Mouse (Mus musculus) stomach, embryonic 15.5 days (tissue): Measurements from ENCODE around the gene Cry1. TPM values are rescaled to one million over a fixed set of nuclear protein-coding genes. Genes with fewer than 3 reads are reported as not detected.
A peak's percentile ranks its signal among the peaks of the same experiment; 100 is the strongest.

Experiments used
- ATAC-seq: fragments of 200-750 bp; cut with Nextera tagmentation; 2 replicates; pipeline ENCODE4 v1.8.0; 2017; ENCODE audit warnings: low read depth, moderate number of reproducible peaks, moderate TSS enrichment; ENCODE audit not compliant: insufficient read depth, low FRiP score
- H3K27ac ChIP-seq: fragments of 300-500 bp; sonication (generic); 2 replicates; pipeline ENCODE4 v1.5.1; 2015; ENCODE audit warnings: mild to moderate bottlenecking, inconsistent platforms
- H3K27me3 ChIP-seq: fragments of 300-500 bp; sonication (generic); replicated peaks from 2 replicates; pipeline ENCODE4 v1.6.1; 2015; ENCODE audit warnings: inconsistent platforms
- H3K36me3 ChIP-seq: fragments of 300-500 bp; sonication (generic); 2 replicates; pipeline ENCODE4 v1.6.1; 2015; ENCODE audit warnings: inconsistent platforms
- H3K4me1 ChIP-seq: fragments of 300-500 bp; sonication (generic); 2 replicates; pipeline ENCODE4 v1.6.1; 2015; ENCODE audit warnings: inconsistent platforms
- H3K4me2 ChIP-seq: fragments of 300-500 bp; sonication (generic); 2 replicates; pipeline ENCODE4 v1.6.1; 2015; ENCODE audit warnings: mild to moderate bottlenecking, inconsistent platforms
- H3K4me3 ChIP-seq: fragments of 300-500 bp; sonication (generic); replicated peaks from 2 replicates; pipeline ENCODE4 v1.5.1; 2015; ENCODE audit warnings: inconsistent platforms
- H3K9ac ChIP-seq: fragments of 300-500 bp; sonication (generic); 2 replicates; pipeline ENCODE4 v1.6.1; 2015; ENCODE audit warnings: inconsistent platforms
- H3K9me3 ChIP-seq: fragments of 300-500 bp; sonication (generic); 2 replicates; pipeline ENCODE4 v1.6.1; 2016; ENCODE audit warnings: inconsistent platforms
- WGBS: fragments of 180-500 bp; shearing (Covaris S2); methylation state at CpG from one replicate; pipeline ENCODE4 v1.1.7; 2015; 5-methylcytosine and 5-hydroxymethylcytosine counted together
- polyA plus RNA-seq: library from polyadenylated mRNA; unstranded; fragments of >200 nt; fragmentation: Nextera tagmentation; extraction: Ambion mirVana; gene quantifications from 2 replicates; pipeline ENCODE4 v1.2.1, GENCODE M21; 2015

Gene Cry1
- polyA plus RNA-seq, 1 experiment from 2014 or later, result 26.0 TPM

- Histone ChIP-seq H3K27me3 (no peaks in the 10 kb centered on the region), H3K9me3 (no peaks in the 10 kb centered on the region), H3K36me3 (no peaks in the 10 kb centered on the region), H3K4me3 (peak within 1 kb of the TSS; percentile 98), H3K9ac (peak within 1 kb of the TSS; percentile 95), H3K4me2 (peak within 1 kb of the TSS; percentile 86), H3K4me1 (no peaks in the 10 kb centered on the region), H3K27ac (peak within 1 kb of the TSS; percentile 88)
- ATAC-seq, result peak; percentile 95
- WGBS, result under 1% methylated on average over 94 of the region's 96 CpGs
Observed at GRCm38 (mm10) chr10:85102247-85103084, 82.4 kb downstream of the Cry1 start, which contains the start of the genes Fhl4 and Tmem263. Fhl4 (minus strand) TSS chr10:85102495. Tmem263 (plus strand) TSS chr10:85102627.

GRCm38 (mm10) chr10:85101841-85102240 is 83.0 kb downstream of the Cry1 start:
- Histone ChIP-seq H3K4me3 (peak overlapping the region; percentile 98), H3K36me3 (no peaks in the 10 kb centered on the region), H3K4me1 (no peaks in the 10 kb centered on the region), H3K27ac (peak overlapping the region; percentile 84), H3K4me2 (peak overlapping the region; percentile 86), H3K27me3 (no peaks in the 10 kb centered on the region), H3K9ac (peak overlapping the region; percentile 65), H3K9me3 (no peaks in the 10 kb centered on the region)
- 1% methylated on average over 10 of the region's 10 CpGs for WGBS
- ATAC-seq, result peak; percentile 11; the same call in 1 of the 2 replicates

Other genes starting within 250 kb of the Cry1 start
- gene Fhl4, start 82.6 kb downstream of the Cry1 start, polyA plus RNA-seq, result 0.85 and 0.88 TPM in 2 replicates
- 73.5 and 75.4 TPM in 2 replicates for gene Tmem263, start 82.4 kb downstream of the Cry1 start, polyA plus RNA-seq
- 9.8 and 12.9 TPM in 2 replicates for gene Mterf2, start 57.0 kb downstream of the Cry1 start, polyA plus RNA-seq
- gene Btbd11, start 201.8 kb upstream of the Cry1 start, polyA plus RNA-seq, result 1.9 and 2.2 TPM in 2 replicates